Mouse (Mus musculus) ES-E14 (cell line): Measurements from ENCODE around the gene Cxcl5.

ENCODE experiments used
- MAFK ChIP-seq: IDR thresholded peaks from 2 replicates; pipeline ENCODE4 v1.6.1; 2014; ENCODE audit warnings: mild to moderate bottlenecking, low read depth, low read length, inconsistent platforms; ENCODE audit not compliant: insufficient read depth
- ZC3H11A ChIP-seq: IDR thresholded peaks from 2 replicates; pipeline ENCODE4 v1.6.1; 2012; ENCODE audit warnings: low read depth, mild to moderate bottlenecking, inconsistent platforms, low read length, borderline replicate concordance

GRCm38 (mm10) chr5:90806050-90806449, 46.9 kb downstream of the Cxcl5 start:
- TF ChIP-seq ZC3H11A (no peak), MAFK (no peak)
